Mouse (Mus musculus) small intestine, adult 2 months (tissue): ENCODE measurements around the gene Gpr180. TPM values are rescaled to one million over a fixed set of nuclear protein-coding genes. Genes with fewer than 3 reads are reported as not detected.
A peak's percentile ranks its signal among the peaks of the same experiment; 100 is the strongest.

Source experiments
- H3K27ac ChIP-seq: fragments of 200-500 bp; 2 replicates; pipeline ENCODE4 v1.5.1; 2012; ENCODE audit warnings: low read depth, low read length, control low read depth, inconsistent platforms; ENCODE audit not compliant: insufficient read depth
- H3K27me3 ChIP-seq: fragments of 200-500 bp; 2 replicates; pipeline ENCODE4 v1.6.1; 2012; ENCODE audit warnings: mild to moderate bottlenecking, moderate library complexity, low read length, inconsistent platforms; ENCODE audit not compliant: control insufficient read depth, insufficient read depth
- H3K36me3 ChIP-seq: fragments of 200-500 bp; 2 replicates; pipeline ENCODE4 v1.6.1; 2012; ENCODE audit warnings: mild to moderate bottlenecking, low read length, control low read depth, inconsistent platforms; ENCODE audit not compliant: control insufficient read depth, insufficient read depth
- H3K4me1 ChIP-seq: fragments of 200-500 bp; 2 replicates; pipeline ENCODE4 v1.6.1; 2012; ENCODE audit warnings: low read length, inconsistent platforms, mixed read lengths; ENCODE audit not compliant: control insufficient read depth, insufficient read depth, insufficient read length
- H3K4me3 ChIP-seq: fragments of 200-500 bp; 2 replicates; pipeline ENCODE4 v1.5.1; 2012; ENCODE audit warnings: low read depth, mild to moderate bottlenecking, control low read depth, inconsistent platforms, low read length, moderate library complexity
- CTCF ChIP-seq: fragments of 200-500 bp; IDR thresholded peaks from 2 replicates; pipeline ENCODE4 v1.5.1; 2012; ENCODE audit warnings: low read depth, mild to moderate bottlenecking, control low read depth, inconsistent platforms, low read length, moderate library complexity, mixed read lengths; ENCODE audit not compliant: insufficient replicate concordance, insufficient read length; ENCODE audit errors: extremely low read depth
- POLR2A ChIP-seq: fragments of 200-500 bp; IDR thresholded peaks from 2 replicates; pipeline ENCODE4 v1.6.1; 2012; ENCODE audit warnings: low read depth, mild to moderate bottlenecking, control low read depth, inconsistent platforms, low read length, moderate library complexity
- WGBS: fragments of 180-500 bp; shearing (Covaris S2); methylation state at CpG from one replicate; pipeline ENCODE4 v1.1.7; 2018; 5-methylcytosine and 5-hydroxymethylcytosine counted together
- polyA plus RNA-seq: library from polyadenylated mRNA; depleted of rRNA; stranded (reverse); fragments of >200 nt; gene quantifications from 2 replicates; pipeline ENCODE4 v1.2.3, GENCODE M21; 2012

The Gpr180 gene
- polyA plus RNA-seq, 1 experiment = 14.9 TPM

DNA sequence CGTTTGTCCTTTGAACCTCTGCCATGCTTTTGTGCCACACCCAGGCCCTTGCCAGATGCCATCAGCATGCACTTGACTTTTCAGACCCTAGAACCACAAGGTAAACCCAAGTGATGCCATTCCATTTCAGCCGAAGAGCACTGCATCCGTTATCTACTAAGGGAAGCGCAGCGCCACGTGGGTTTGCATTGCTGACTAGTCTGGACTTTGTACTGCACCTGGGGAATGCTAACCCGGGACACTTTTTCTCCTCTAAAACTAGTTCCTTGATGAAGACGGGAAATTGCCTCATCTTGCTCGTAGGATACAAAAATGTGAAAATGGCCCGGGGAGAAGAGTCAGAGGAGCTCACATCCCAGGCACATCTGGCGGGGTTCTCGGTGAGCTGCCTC lies 38.7 kb downstream of the Gpr180 start:
- TF ChIP-seq CTCF (no peak), POLR2A (no peak)
- H3K27ac ChIP-seq = no peak overlapping the region
- WGBS = 39% methylated on average over 12 of the region's 12 CpGs
- H3K4me3 ChIP-seq = no peak overlapping the region
- no peaks in the 10 kb centered on the region for H3K36me3 ChIP-seq
- no peaks in the 10 kb centered on the region for H3K27me3 ChIP-seq
- no peaks in the 10 kb centered on the region for H3K4me1 ChIP-seq

DNA sequence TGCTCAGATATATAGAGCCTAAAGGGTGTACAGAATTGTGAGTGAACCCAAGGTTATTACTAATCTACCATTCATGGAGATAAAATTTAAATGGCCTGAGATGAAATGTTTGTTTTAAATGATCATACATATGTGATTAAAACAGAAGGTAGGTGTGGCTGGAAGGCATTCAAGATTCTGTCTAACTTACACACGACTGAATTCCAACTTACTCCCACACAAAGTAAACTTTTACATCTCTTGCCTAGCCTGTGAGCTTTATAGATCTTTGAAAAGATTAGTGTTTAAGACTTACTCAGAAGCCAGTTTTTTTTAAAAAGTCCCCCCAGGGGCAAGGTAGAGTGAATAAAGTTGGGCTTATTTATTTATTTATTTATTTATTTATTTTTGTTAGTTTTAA lies 42.3 kb downstream of the Gpr180 start:
- WGBS = 16% methylated on average over 1 of the region's 1 CpGs
- Histone ChIP-seq H3K27me3 (no peaks in the 10 kb centered on the region; the same call in 1 of the 2 replicates), H3K36me3 (no peaks in the 10 kb centered on the region), H3K27ac (no peak overlapping the region), H3K4me1 (no peaks in the 10 kb centered on the region), H3K4me3 (no peak overlapping the region)
- TF ChIP-seq POLR2A (no peak), CTCF (no peak)

DNA sequence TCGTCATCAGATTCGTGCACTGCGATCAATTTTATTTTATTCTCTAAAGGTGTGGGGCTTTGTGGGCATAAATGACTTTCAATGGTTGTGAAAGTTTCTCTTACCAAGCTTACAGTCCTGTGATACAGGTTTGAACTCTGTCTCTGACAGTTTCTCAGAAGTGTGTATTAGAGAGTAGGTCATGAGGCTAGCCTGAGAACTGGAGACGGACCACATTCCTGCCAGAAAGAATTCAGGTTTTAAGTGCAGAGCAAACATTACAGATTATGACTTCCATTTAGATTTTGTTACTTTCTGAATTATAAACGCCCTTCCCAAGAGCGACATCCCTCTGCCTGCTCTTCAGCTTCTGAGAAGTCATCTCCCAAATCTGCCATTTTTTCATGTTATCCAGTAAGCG lies 42.7 kb downstream of the Gpr180 start:
- Histone ChIP-seq H3K36me3 (no peaks in the 10 kb centered on the region), H3K27me3 (no peaks in the 10 kb centered on the region; the same call in 1 of the 2 replicates), H3K4me3 (0 out of 2 replicates have a peak overlapping the region, but pooled peaks have one; percentile 80), H3K27ac (no peak overlapping the region), H3K4me1 (no peaks in the 10 kb centered on the region)
- 39% methylated on average over 7 of the region's 7 CpGs for WGBS
- TF ChIP-seq POLR2A (no peak), CTCF (no peak)

DNA sequence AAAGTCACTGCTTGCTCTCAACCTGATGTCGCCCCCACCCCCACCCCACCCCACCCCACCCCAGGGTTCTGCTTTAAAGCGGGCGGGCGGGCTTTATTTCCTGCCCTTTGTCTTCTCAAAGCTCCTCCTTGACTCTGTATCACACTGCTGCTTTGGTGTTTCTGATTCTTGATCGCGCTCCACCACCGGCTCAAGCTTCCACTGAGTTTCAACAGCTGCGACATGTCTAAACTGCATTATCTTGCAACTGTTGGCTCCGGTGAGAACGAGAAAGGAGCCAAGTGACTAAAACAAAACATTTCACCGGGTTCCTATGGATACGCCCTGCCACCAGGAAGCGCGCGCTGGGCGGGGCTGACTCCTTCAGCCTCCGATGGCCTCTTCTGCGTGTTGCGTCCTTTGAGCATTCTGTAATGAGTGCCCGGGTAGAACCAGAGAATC lies 43.2 kb downstream of the Gpr180 start:
- WGBS = under 1% methylated on average over 20 of the region's 20 CpGs
- Histone ChIP-seq H3K4me3 (peak overlapping the region; percentile 80), H3K27me3 (no peaks in the 10 kb centered on the region; the same call in 1 of the 2 replicates), H3K4me1 (no peaks in the 10 kb centered on the region), H3K27ac (peak overlapping the region; percentile 39; the same call in 1 of the 2 replicates), H3K36me3 (no peaks in the 10 kb centered on the region)
- no peak for TF ChIP-seq POLR2A
- TF ChIP-seq CTCF = no peak

DNA sequence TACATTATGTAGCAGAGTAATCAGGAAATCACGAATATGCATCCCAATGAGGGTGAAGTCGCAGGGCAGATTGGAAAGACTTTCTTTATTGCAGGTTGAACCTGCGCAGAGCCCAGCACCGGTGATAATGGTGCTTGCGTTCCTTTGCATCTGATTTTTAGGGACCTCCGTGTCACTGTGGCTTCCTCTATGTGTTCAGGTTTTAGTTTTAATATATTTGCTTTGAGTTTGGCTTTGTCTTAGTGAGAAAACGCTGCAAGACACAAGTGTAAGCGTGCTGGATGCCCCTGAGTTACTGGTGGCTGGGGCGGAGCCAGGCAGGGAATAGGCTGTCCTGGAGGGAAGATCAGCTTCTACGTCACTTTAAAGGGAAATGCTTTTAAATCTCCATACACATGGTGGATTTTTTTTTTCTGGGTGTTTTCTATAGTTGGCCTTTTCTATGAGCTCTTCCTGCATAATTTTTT lies 43.8 kb downstream of the Gpr180 start:
- no peak for TF ChIP-seq POLR2A
- TF ChIP-seq CTCF = no peak
- Histone ChIP-seq H3K27ac (peak overlapping the region; percentile 39; the same call in 1 of the 2 replicates), H3K4me3 (peak overlapping the region; percentile 80), H3K27me3 (no peaks in the 10 kb centered on the region; the same call in 1 of the 2 replicates), H3K4me1 (no peaks in the 10 kb centered on the region), H3K36me3 (no peaks in the 10 kb centered on the region)
- WGBS = 4% methylated on average over 10 of the region's 10 CpGs

DNA sequence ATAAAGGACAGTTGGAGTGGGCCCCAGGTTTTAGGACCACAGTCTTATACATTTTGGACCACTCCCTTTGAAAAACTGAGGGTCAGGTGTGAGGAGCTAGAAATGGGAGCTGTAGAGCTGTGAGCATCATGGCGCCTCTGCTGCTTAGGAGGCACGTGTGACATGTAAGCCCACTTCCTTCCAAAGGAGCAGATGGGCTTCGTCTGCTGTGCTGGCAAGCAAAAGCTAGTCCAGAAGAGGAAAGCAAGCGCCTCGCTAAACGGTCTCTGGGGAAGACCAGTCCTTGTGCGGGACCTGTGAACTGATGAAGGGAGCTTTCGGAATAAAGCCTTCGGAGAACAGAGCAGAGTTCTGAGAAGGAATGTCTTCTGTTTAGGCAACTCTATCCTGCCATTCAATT lies 54.5 kb downstream of the Gpr180 start:
- no peaks in the 10 kb centered on the region for H3K36me3 ChIP-seq
- 0 out of 2 replicates have a peak, but pooled peaks cover 2% of the 10 kb centered on the region for H3K27me3 ChIP-seq
- 84% methylated on average over 9 of the region's 9 CpGs for WGBS
- H3K4me3 ChIP-seq = no peak overlapping the region
- H3K27ac ChIP-seq = no peak overlapping the region
- no peaks in the 10 kb centered on the region for H3K4me1 ChIP-seq
- TF ChIP-seq POLR2A (no peak), CTCF (no peak)

DNA sequence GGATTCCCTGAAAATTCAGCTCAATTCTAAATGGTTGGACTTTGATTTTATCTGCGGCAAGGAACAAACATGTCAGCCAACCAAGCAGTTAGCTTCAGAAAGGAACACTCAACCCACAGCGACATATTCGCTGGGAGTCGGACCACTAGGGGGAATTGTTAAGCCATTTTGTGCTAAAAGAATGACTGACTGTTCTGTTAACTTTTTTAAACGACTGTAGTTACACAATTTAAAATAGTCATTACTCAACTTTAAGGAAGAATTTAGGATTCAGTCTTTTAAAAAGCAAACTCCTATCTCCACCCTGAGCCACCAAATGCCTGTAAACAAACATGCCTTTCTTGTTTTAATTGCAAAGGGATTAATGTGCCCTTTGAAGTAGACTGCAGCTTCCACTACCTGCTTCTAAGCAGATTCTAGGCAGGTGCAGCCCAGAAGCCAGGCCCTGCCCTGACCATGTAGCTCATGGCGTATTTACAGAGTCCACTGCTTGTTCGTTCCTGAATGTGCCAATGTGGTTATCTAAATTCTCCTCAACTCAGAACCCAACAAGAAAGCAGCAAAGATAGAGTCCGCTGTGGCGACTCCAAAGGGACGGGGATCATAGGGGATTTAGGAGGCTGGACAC lies 56.2 kb downstream of the Gpr180 start:
- H3K36me3 ChIP-seq = no peaks in the 10 kb centered on the region
- no peak overlapping the region for H3K27ac ChIP-seq
- H3K27me3 ChIP-seq = 0 out of 2 replicates have a peak, but pooled peaks cover 2% of the 10 kb centered on the region
- WGBS = 58% methylated on average over 10 of the region's 10 CpGs
- TF ChIP-seq POLR2A = no peak
- TF ChIP-seq CTCF = no peak
- no peaks in the 10 kb centered on the region for H3K4me1 ChIP-seq
- no peak overlapping the region for H3K4me3 ChIP-seq

DNA sequence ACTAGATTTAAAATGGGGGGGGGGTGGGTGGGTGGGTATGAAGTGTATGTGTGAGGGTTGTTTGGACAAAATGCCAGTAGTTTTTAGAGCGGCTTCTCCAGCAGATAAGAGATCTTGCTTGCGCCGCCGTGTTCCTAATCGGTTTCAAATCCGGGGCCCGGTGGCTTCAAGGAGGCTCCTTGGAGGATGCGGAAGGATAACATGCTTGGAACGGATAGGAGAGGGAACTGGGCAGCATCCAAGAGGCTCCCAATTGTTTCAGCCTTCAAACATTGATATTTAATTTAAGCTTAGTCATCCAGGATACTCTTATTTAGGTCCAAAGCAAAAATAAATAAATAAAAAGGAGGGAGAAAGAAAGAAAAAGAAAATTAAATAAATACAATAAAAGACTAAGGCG lies 56.7 kb downstream of the Gpr180 start:
- no peaks in the 10 kb centered on the region for H3K4me1 ChIP-seq
- 53% methylated on average over 10 of the region's 10 CpGs for WGBS
- TF ChIP-seq CTCF (no peak), POLR2A (no peak)

More for the DNA sequence above, 56.7 kb downstream of the Gpr180 start:
- H3K27ac ChIP-seq = no peak overlapping the region
- no peaks in the 10 kb centered on the region for H3K36me3 ChIP-seq
- no peak overlapping the region for H3K4me3 ChIP-seq
- H3K27me3 ChIP-seq = 0 out of 2 replicates have a peak, but pooled peaks cover 2% of the 10 kb centered on the region
